Mouse (Mus musculus): ENCODE data around the gene Jam3. TPM values are rescaled to one million over a fixed set of nuclear protein-coding genes. Genes with fewer than 3 reads are reported as not detected.
A peak's percentile ranks its signal among the peaks of the same experiment; 100 is the strongest.

The Jam3 gene
- total RNA-seq, 2 experiments from 2014 or later = 42.3 to 42.7 TPM

- no peak for DNase-seq (ENCODE audit: low spot score in 2 of 2)
Measured at GRCm38 (mm10) chr9:27122076-27122475, 33.1 kb downstream of the Jam3 start.

GRCm38 (mm10) chr9:27121254-27121653, 34.0 kb downstream of the Jam3 start:
- DNase-seq (ENCODE audit: low spot score in 2 of 2) = no peak

GRCm38 (mm10) chr9:27111756-27112155, 43.5 kb downstream of the Jam3 start:
- no peak for DNase-seq (ENCODE audit: low spot score in 2 of 2)

GRCm38 (mm10) chr9:27110681-27111080, 44.5 kb downstream of the Jam3 start:
- DNase-seq (ENCODE audit: low spot score in 2 of 2) = no peak

- DNase-seq (ENCODE audit: low spot score in 2 of 2) = peak in 1 of 2 experiments; percentile 27
Measured at GRCm38 (mm10) chr9:27109533-27110514, 45.4 kb downstream of the Jam3 start.

GRCm38 (mm10) chr9:27108451-27108850, 46.8 kb downstream of the Jam3 start:
- no peak for DNase-seq (ENCODE audit: low spot score in 2 of 2)

- peak in 1 of 2 experiments; percentile 12 for DNase-seq (ENCODE audit: low spot score in 2 of 2)
Measured at GRCm38 (mm10) chr9:27106081-27106480, 49.1 kb downstream of the Jam3 start.

GRCm38 (mm10) chr9:27101466-27101865, 53.8 kb downstream of the Jam3 start:
- DNase-seq (ENCODE audit: low spot score in 2 of 2) = no peak

GRCm38 (mm10) chr9:27099474-27099873, 55.7 kb downstream of the Jam3 start:
- no peak for DNase-seq (ENCODE audit: low spot score in 2 of 2)

GRCm38 (mm10) chr9:27098557-27098956, 56.7 kb downstream of the Jam3 start:
- no peak for DNase-seq (ENCODE audit: low spot score in 2 of 2)

GRCm38 (mm10) chr9:27098092-27098491, 57.1 kb downstream of the Jam3 start:
- no peak for DNase-seq (ENCODE audit: low spot score in 2 of 2)

GRCm38 (mm10) chr9:27092916-27093315, 62.3 kb downstream of the Jam3 start:
- DNase-seq (ENCODE audit: low spot score in 2 of 2) = no peak

- no peak for DNase-seq (ENCODE audit: low spot score in 2 of 2)
Measured at GRCm38 (mm10) chr9:27090801-27091775, 64.1 kb downstream of the Jam3 start.

GRCm38 (mm10) chr9:27090134-27090533, 65.1 kb downstream of the Jam3 start:
- no peak for DNase-seq (ENCODE audit: low spot score in 2 of 2)

GRCm38 (mm10) chr9:27087402-27087801, 67.8 kb downstream of the Jam3 start:
- DNase-seq (ENCODE audit: low spot score in 2 of 2) = no peak

- no peak for DNase-seq (ENCODE audit: low spot score in 2 of 2)
Measured at GRCm38 (mm10) chr9:27086256-27086655, 69.0 kb downstream of the Jam3 start.

GRCm38 (mm10) chr9:27075812-27076211, 79.4 kb downstream of the Jam3 start:
- DNase-seq (ENCODE audit: low spot score in 2 of 2) = no peak

- no peak for DNase-seq (ENCODE audit: low spot score in 2 of 2)
Measured at GRCm38 (mm10) chr9:27074677-27075076, 80.5 kb downstream of the Jam3 start.

GRCm38 (mm10) chr9:27070895-27071294, 84.3 kb downstream of the Jam3 start:
- no peak for DNase-seq (ENCODE audit: low spot score in 2 of 2)

- no peak for DNase-seq (ENCODE audit: low spot score in 2 of 2)
Measured at GRCm38 (mm10) chr9:27058341-27058740, 96.9 kb downstream of the Jam3 start.

- DNase-seq (ENCODE audit: low spot score in 2 of 2) = no peak
Measured at GRCm38 (mm10) chr9:27049492-27049891, 105.7 kb downstream of the Jam3 start.
